Mouse (Mus musculus) left cerebral cortex, postnatal 25 days (tissue): ENCODE results near the gene Dapk2. TPM values are rescaled to one million over a fixed set of nuclear protein-coding genes. Genes with fewer than 3 reads are reported as not detected.

Experiments used
- DNase-seq, 2 experiments: peaks; one replicate each; pipeline ENCODE4 v3.0.0; 2022; ENCODE audit warnings: low spot score in 2 of 2, mixed read lengths in 1 of 2
- intact Hi-C: fragments of 180-260 bp; cut with DNase I; formaldehyde crosslinking; loops from one replicate; pipeline ENCODE4 v1.15.1; 2025
- total RNA-seq, 2 experiments: library from RNA; stranded (reverse); gene quantifications; 2 replicates each; pipeline ENCODE4 v1.2.3; 2021

Gene Dapk2
- total RNA-seq, 2 experiments from 2014 or later = 2.8 to 3.1 TPM

- no peak for DNase-seq
- intact Hi-C loops = no loop called here
Measured at GRCm38 (mm10) chr9:66181126-66181825, 23.3 kb downstream of the Dapk2 start.

- intact Hi-C loops = no loop called here
- no peak for DNase-seq
Measured at GRCm38 (mm10) chr9:66181826-66182678, 24.0 kb downstream of the Dapk2 start.

GRCm38 (mm10) chr9:66182679-66182993 is 24.6 kb downstream of the Dapk2 start:
- intact Hi-C loops = no loop called here
- DNase-seq = no peak

GRCm38 (mm10) chr9:66183023-66183422 is 25.0 kb downstream of the Dapk2 start:
- intact Hi-C loops = no loop called here
- DNase-seq = no peak

- DNase-seq = no peak
- intact Hi-C loops = no loop called here
Measured at GRCm38 (mm10) chr9:66184572-66184971, 26.5 kb downstream of the Dapk2 start.

GRCm38 (mm10) chr9:66186426-66186825 is 28.4 kb downstream of the Dapk2 start:
- intact Hi-C loops = no loop called here
- no peak for DNase-seq

GRCm38 (mm10) chr9:66189026-66189425 is 31.0 kb downstream of the Dapk2 start:
- intact Hi-C loops = no loop called here

GRCm38 (mm10) chr9:66194003-66194402 is 36.0 kb downstream of the Dapk2 start:
- DNase-seq = no peak

More at GRCm38 (mm10) chr9:66189026-66189425, 31.0 kb downstream of the Dapk2 start:
- DNase-seq = no peak

GRCm38 (mm10) chr9:66196561-66196960 is 38.5 kb downstream of the Dapk2 start:
- intact Hi-C loops = no loop called here
- DNase-seq = no peak

More at GRCm38 (mm10) chr9:66194003-66194402, 36.0 kb downstream of the Dapk2 start:
- intact Hi-C loops = no loop called here

- intact Hi-C loops = no loop called here
- DNase-seq = no peak
Measured at GRCm38 (mm10) chr9:66198533-66198932, 40.5 kb downstream of the Dapk2 start.

- intact Hi-C loops = no loop called here
Measured at GRCm38 (mm10) chr9:66199657-66200410, 41.8 kb downstream of the Dapk2 start.

GRCm38 (mm10) chr9:66200411-66200789 is 42.4 kb downstream of the Dapk2 start:
- intact Hi-C loops = no loop called here
- no peak for DNase-seq

More at GRCm38 (mm10) chr9:66199657-66200410, 41.8 kb downstream of the Dapk2 start:
- DNase-seq = no peak

- intact Hi-C loops = no loop called here
- no peak for DNase-seq
Measured at GRCm38 (mm10) chr9:66201665-66202064, 43.6 kb downstream of the Dapk2 start.

GRCm38 (mm10) chr9:66202463-66202862 is 44.4 kb downstream of the Dapk2 start:
- DNase-seq = no peak
- intact Hi-C loops = no loop called here

GRCm38 (mm10) chr9:66205702-66206101 is 47.7 kb downstream of the Dapk2 start:
- intact Hi-C loops = loop anchor here (5.0 kb wide), 1 partner anchor 43 kb away; no protein-coding TSS in a partner anchor
- DNase-seq = peak in 1 of 2 experiments; percentile 9

- no peak for DNase-seq
- intact Hi-C loops = loop anchor here (5.0 kb wide), 1 partner anchor 45 kb away; no protein-coding TSS in a partner anchor
Measured at GRCm38 (mm10) chr9:66206825-66207224, 48.8 kb downstream of the Dapk2 start.

- no peak for DNase-seq
- intact Hi-C loops = no loop called here
Measured at GRCm38 (mm10) chr9:66211420-66211819, 53.4 kb downstream of the Dapk2 start.

GRCm38 (mm10) chr9:66212088-66212487 is 54.1 kb downstream of the Dapk2 start:
- DNase-seq = no peak
- intact Hi-C loops = no loop called here

GRCm38 (mm10) chr9:66212802-66213201 is 54.8 kb downstream of the Dapk2 start:
- intact Hi-C loops = no loop called here
- DNase-seq = no peak

GRCm38 (mm10) chr9:66213386-66214032 is 55.5 kb downstream of the Dapk2 start:
- no peak for DNase-seq
- intact Hi-C loops = no loop called here
